Mouse (Mus musculus) intestine, postnatal 0 days (tissue): ENCODE measurements around the gene Myo1c. TPM values are rescaled to one million over a fixed set of nuclear protein-coding genes. Genes with fewer than 3 reads are reported as not detected.

ENCODE experiments used
- ATAC-seq: fragments of 200-750 bp; cut with Nextera tagmentation; 2 replicates; pipeline ENCODE4 v1.8.0; 2017; ENCODE audit warnings: mild to moderate bottlenecking, moderate TSS enrichment, moderate library complexity
- H3K27ac ChIP-seq: fragments of 300-500 bp; sonication (generic); 2 replicates; pipeline ENCODE4 v1.5.1; 2014; ENCODE audit warnings: mild to moderate bottlenecking, low read depth, low read length, moderate library complexity
- H3K27me3 ChIP-seq: fragments of 300-500 bp; sonication (generic); replicated peaks from 2 replicates; pipeline ENCODE4 v1.6.1; 2014; ENCODE audit warnings: low read length, mixed read lengths; ENCODE audit not compliant: control insufficient read depth, insufficient read depth
- H3K36me3 ChIP-seq: fragments of 300-500 bp; sonication (generic); 2 replicates; pipeline ENCODE4 v1.6.1; 2014; ENCODE audit warnings: mild to moderate bottlenecking, moderate library complexity; ENCODE audit not compliant: control insufficient read depth, insufficient read depth
- H3K4me1 ChIP-seq: fragments of 300-500 bp; sonication (generic); replicated peaks from 2 replicates; pipeline ENCODE4 v1.6.1; 2014; ENCODE audit warnings: antibody characterized with exemption, low read length, mixed read lengths; ENCODE audit not compliant: control insufficient read depth, insufficient read depth
- H3K4me2 ChIP-seq: fragments of 300-500 bp; sonication (generic); replicated peaks from 2 replicates; pipeline ENCODE4 v1.6.1; 2014; ENCODE audit warnings: low read depth, mild to moderate bottlenecking, moderate library complexity
- H3K4me3 ChIP-seq: fragments of 300-500 bp; sonication (generic); 2 replicates; pipeline ENCODE4 v1.5.1; 2014; ENCODE audit warnings: low read depth, low read length
- H3K9ac ChIP-seq: fragments of 300-500 bp; sonication (generic); 2 replicates; pipeline ENCODE4 v1.6.1; 2014; ENCODE audit warnings: mild to moderate bottlenecking, low read depth, low read length
- H3K9me3 ChIP-seq: fragments of 300-500 bp; sonication (generic); 2 replicates; pipeline ENCODE4 v1.6.1; 2016; ENCODE audit warnings: mixed run types; ENCODE audit not compliant: control insufficient read depth
- CTCF ChIP-seq: sonication (generic); IDR thresholded peaks from 2 replicates; pipeline ENCODE4 v1.5.1; 2016; ENCODE audit warnings: low read depth, mild to moderate bottlenecking, control low read depth, antibody characterized with exemption, moderate library complexity
- WGBS: fragments of 180-500 bp; shearing (Covaris S2); extraction: QIAGEN DNeasy Blood & Tissue Kit; methylation state at CpG from one replicate; pipeline ENCODE4 v1.1.7; 2014; 5-methylcytosine and 5-hydroxymethylcytosine counted together
- polyA plus RNA-seq: library from polyadenylated mRNA; unstranded; fragments of >200 nt; fragmentation: Nextera tagmentation; extraction: Ambion mirVana; gene quantifications from 2 replicates; pipeline ENCODE4 v1.2.1, GENCODE M21; 2015

Gene Myo1c
- 27.7 and 28.3 TPM in 2 replicates for polyA plus RNA-seq

DNA sequence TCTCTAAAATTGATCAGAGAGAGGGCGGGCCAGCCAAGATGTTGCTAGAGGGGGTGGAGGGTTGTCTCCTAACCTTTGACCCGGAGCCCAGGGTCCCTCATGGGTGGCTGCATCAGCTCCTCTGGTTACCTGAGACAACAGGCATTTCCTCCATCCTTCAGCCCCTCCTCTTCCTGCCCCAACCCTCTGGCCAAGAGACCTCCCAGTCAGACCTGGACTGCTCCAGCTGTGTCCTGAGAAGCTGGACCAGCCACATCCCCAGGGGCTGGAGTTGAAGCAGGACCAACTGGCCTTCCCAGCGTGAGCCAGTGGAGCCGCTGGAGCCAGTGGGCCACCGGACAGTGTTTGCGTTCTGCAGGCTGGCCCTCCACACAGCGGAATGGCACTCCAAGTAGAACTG lies at the start of gene Myo1c:
TSS of gene Myo1c (plus strand) at position 194 of the 400 bp plus-strand sequence.
- no peak for TF ChIP-seq CTCF
- Histone ChIP-seq H3K4me1 (peaks cover 11% of the 10 kb centered on the region), H3K27me3 (no peaks in the 10 kb centered on the region), H3K27ac (peak within 1 kb of the TSS; percentile 89), H3K4me2 (peak within 1 kb of the TSS; percentile 89), H3K9me3 (no peaks in the 10 kb centered on the region), H3K4me3 (peak within 1 kb of the TSS; percentile 76), H3K9ac (peak within 1 kb of the TSS; percentile 75), H3K36me3 (peaks cover 12% of the 10 kb centered on the region; the same call in 1 of the 2 replicates)
- no peak for ATAC-seq
- 78% methylated on average over 7 of the region's 7 CpGs for WGBS

DNA sequence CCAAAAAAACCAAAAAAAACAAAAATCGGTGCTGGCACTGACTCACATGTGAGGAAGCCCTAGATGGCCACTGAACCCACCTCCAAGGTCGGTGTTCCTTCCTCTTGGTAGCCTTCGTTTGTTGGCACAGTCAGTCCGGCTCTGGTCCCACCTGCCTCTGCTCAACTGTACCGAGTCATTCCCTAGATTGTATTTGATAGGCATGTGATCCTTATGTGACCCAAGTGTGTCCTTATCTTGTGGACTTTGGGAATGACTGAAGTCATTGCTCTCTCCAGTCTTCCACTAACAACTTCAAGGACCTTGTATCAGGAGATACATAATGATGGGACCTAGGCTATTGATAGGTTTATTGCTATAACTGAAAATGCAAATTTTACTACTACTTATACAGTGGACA lies 45.5 kb upstream of the Myo1c start:
- WGBS = 44% methylated on average over 5 of the region's 5 CpGs
- H3K4me3 ChIP-seq = no peak overlapping the region
- ATAC-seq = peak; percentile 80
- no peaks in the 10 kb centered on the region for H3K27me3 ChIP-seq
- H3K4me2 ChIP-seq = no peak overlapping the region
- no peaks in the 10 kb centered on the region for H3K9me3 ChIP-seq
- no peak for TF ChIP-seq CTCF
- H3K36me3 ChIP-seq = peaks cover 68% of the 10 kb centered on the region
- H3K4me1 ChIP-seq = no peaks in the 10 kb centered on the region
- peak overlapping the region; percentile 65 for H3K27ac ChIP-seq
- no peak overlapping the region for H3K9ac ChIP-seq

DNA sequence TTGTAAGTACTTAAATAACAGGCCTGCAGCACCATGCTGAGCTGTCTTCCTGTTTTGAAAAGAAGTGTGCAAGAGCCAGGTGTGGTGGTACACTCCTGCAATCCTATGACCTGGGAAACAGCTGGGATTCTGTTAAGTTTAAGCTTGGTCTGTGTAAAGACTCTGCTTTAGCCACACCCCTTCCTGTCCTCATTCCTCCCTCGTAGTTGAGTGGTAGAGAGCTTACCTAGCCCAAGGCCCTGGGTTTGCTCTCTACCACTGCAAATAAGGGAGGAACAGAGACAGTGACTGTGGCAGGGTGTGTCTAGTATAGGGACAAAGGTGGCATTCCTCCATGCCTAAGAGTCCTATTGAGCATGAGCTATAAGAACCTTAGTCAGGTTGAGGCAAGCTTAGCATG lies 45.0 kb upstream of the Myo1c start:
- Histone ChIP-seq H3K27me3 (no peaks in the 10 kb centered on the region), H3K36me3 (peaks cover 69% of the 10 kb centered on the region), H3K4me2 (no peak overlapping the region), H3K27ac (peak overlapping the region; percentile 65), H3K4me1 (no peaks in the 10 kb centered on the region), H3K9me3 (no peaks in the 10 kb centered on the region), H3K4me3 (no peak overlapping the region), H3K9ac (no peak overlapping the region)
- TF ChIP-seq CTCF = no peak
- 29% methylated on average over 1 of the region's 1 CpGs for WGBS
- peak; percentile 81 for ATAC-seq

DNA sequence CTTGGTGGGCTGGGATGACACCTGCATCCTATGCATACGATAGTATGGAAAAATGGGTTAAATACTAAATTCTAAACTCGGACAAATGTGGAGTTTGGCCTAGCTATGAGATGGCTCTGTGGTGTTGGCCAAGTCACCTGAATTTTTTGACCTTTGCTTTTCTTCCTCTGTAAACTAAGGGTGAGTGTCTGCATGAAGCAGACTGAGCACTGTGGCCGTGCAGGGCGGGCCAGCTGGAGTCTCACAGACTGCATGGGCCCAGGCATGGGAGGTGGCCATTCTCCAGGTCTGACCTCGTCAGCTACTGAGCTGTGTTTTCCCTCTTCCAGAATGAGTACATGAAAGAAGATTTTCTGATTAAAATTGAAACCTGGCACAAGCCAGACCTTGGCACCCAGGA lies 41.5 kb upstream of the Myo1c start:
- H3K4me3 ChIP-seq = no peak overlapping the region
- H3K27ac ChIP-seq = peak overlapping the region; percentile 57; the same call in 1 of the 2 replicates
- no peaks in the 10 kb centered on the region for H3K4me1 ChIP-seq
- no peaks in the 10 kb centered on the region for H3K9me3 ChIP-seq
- 0 out of 2 replicates have a peak, but pooled peaks have one; percentile 26 for ATAC-seq
- WGBS = 68% methylated on average over 5 of the region's 5 CpGs
- no peak overlapping the region for H3K4me2 ChIP-seq
- H3K27me3 ChIP-seq = no peaks in the 10 kb centered on the region
- peaks cover 65% of the 10 kb centered on the region for H3K36me3 ChIP-seq
- TF ChIP-seq CTCF = no peak
- no peak overlapping the region for H3K9ac ChIP-seq

DNA sequence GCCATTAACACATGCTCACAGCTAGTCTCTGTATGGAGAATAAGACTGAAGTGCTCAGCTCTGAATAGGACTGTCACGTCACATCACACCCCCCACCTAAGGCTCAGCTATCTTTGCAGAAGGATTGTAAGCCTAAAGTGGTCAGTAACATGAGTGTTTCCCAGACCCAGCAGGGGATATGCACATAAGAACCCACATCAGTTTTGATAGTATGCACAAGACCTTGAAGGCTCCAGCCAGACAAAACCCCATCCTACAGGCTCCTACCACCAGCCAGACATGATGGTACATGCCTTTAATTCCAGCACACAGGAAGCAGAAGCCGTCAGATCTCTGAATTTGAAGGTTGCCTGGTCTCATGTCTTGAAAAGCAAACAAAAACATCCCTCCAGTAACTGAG lies 40.3 kb upstream of the Myo1c start:
- ATAC-seq = no peak
- Histone ChIP-seq H3K27ac (no peak overlapping the region), H3K4me2 (no peak overlapping the region), H3K9ac (no peak overlapping the region), H3K36me3 (peaks cover 62% of the 10 kb centered on the region), H3K9me3 (no peaks in the 10 kb centered on the region), H3K4me3 (no peak overlapping the region), H3K4me1 (no peaks in the 10 kb centered on the region), H3K27me3 (no peaks in the 10 kb centered on the region)
- no peak for TF ChIP-seq CTCF
- 85% methylated on average over 2 of the region's 2 CpGs for WGBS

DNA sequence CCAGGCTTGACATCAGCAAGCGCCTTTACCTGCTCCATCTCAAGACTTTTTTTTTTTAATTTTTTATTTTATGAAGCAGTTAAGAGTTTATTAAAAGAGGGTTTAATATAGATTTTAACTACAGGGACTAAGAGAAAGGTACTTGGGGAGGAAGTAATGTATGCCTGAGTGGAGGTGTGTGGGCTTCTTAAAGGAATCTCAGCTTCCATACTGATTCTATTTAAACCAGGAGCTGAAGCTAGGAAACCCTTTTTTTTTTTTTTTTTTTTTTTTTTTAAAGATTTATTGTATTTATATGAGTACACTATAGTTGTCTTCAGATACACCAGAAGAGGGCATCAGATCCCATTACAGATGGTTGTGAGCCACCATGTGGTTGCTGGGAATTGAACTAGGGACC lies 35.5 kb upstream of the Myo1c start:
- no peaks in the 10 kb centered on the region for H3K4me1 ChIP-seq
- peaks cover 61% of the 10 kb centered on the region for H3K36me3 ChIP-seq
- no peak overlapping the region for H3K4me3 ChIP-seq
- no peaks in the 10 kb centered on the region for H3K27me3 ChIP-seq
- H3K4me2 ChIP-seq = no peak overlapping the region
- H3K27ac ChIP-seq = no peak overlapping the region
- TF ChIP-seq CTCF = no peak
- ATAC-seq = no peak
- 100% methylated on average over 1 of the region's 1 CpGs for WGBS
- no peak overlapping the region for H3K9ac ChIP-seq
- no peaks in the 10 kb centered on the region for H3K9me3 ChIP-seq

DNA sequence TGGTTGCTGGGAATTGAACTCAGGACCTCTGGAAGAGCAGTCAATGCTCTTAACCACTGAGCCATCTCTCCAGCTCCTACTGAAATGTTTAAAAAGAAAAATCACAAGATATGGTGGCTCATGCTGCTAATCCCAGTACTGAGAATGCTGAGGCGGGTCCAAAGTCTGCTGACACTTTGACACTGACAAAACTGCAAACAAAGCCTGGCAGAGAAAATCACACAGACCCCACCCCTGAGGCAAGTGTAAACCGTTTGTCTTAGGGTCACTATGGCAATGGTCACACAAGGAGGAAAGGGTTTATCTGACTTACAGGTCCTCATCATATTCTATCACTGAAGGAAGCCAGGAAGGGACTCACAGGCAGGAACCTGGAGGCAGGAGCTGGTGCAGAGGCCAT lies 34.7 kb upstream of the Myo1c start:
- WGBS = 64% methylated on average over 2 of the region's 2 CpGs
- no peak overlapping the region for H3K4me3 ChIP-seq
- no peak overlapping the region for H3K4me2 ChIP-seq
- no peak overlapping the region for H3K9ac ChIP-seq
- H3K27me3 ChIP-seq = no peaks in the 10 kb centered on the region
- no peaks in the 10 kb centered on the region for H3K9me3 ChIP-seq
- no peak overlapping the region for H3K27ac ChIP-seq
- no peaks in the 10 kb centered on the region for H3K4me1 ChIP-seq
- TF ChIP-seq CTCF = no peak
- peak; percentile 46; the same call in 1 of the 2 replicates for ATAC-seq
- peaks cover 61% of the 10 kb centered on the region for H3K36me3 ChIP-seq
